Mouse (Mus musculus): Measurements from ENCODE around the gene Snx11. TPM values are rescaled to one million over a fixed set of nuclear protein-coding genes. Genes with fewer than 3 reads are reported as not detected.
A peak's percentile ranks its signal among the peaks of the same experiment; 100 is the strongest.

Snx11 gene
- total and polyA plus RNA-seq, 3 experiments = 33.7 to 43.1 TPM; not detected in 1

DNA sequence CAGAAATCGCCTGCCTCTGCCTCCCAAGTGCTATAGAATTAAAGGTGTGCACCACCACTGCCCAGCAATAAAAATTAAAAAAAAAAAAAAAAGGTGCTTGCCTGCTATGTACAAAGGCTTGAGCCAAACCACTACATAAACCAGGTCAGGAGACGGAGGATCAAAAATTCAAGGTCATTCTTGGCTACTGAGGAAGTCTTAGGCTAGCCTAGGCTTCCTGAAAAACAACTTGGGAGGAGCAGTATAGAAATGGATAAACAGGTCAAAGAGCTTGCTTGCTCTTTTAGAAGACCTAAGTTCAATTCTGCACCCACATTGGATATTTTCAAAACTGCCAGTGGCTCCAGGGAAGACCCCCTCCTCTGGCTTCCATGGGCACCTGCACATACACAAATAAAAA, 37.1 kb upstream of the Snx11 start:
- H3K27ac ChIP-seq (ENCODE audit: control insufficient read depth, low read depth, low read length) = no peak overlapping the region
- TF ChIP-seq ZNF384 (IDR thresholded peaks at IDR 0.05; ENCODE audit: low read depth, low read length) (peak; percentile 52; the same call in 1 of the 2 replicates), ETS1 (IDR thresholded peaks at IDR 0.05; ENCODE audit: low read depth, low read length) (no peak), RAD21 (IDR thresholded peaks at IDR 0.05; ENCODE audit: low read depth, low read length) (no peak), HCFC1 (IDR thresholded peaks at IDR 0.05; ENCODE audit: low read depth, low read length) (no peak)
- no peak for DNase-seq (ENCODE audit: low read depth, low spot score)
- no peaks in the 10 kb centered on the region for H3K9me3 ChIP-seq (replicated peaks; ENCODE audit: insufficient read depth, low read length)
- no peak overlapping the region for H3K4me3 ChIP-seq (ENCODE audit: control insufficient read depth in 1 of 2, insufficient read depth in 1 of 2, low read depth in 2 of 2, low read length in 2 of 2)
- no peaks in the 10 kb centered on the region for H3K4me1 ChIP-seq (ENCODE audit: control insufficient read depth in 1 of 2, insufficient read depth in 2 of 2, low read length in 2 of 2)
- H3K79me2 ChIP-seq (ENCODE audit: control insufficient read depth, insufficient read depth, low read length, poor library complexity) = no peaks in the 10 kb centered on the region
- peaks cover 0 to 25% of the 10 kb centered on the region in 2 experiments; a peak in 2 of 4 replicates for H3K36me3 ChIP-seq (ENCODE audit: control insufficient read depth in 1 of 2, insufficient read depth in 2 of 2, low read length in 2 of 2)
- no peaks in the 10 kb centered on the region for H3K27me3 ChIP-seq (ENCODE audit: control insufficient read depth in 1 of 2, insufficient read depth in 2 of 2, low read length in 2 of 2)
- H3K9ac ChIP-seq (ENCODE audit: control insufficient read depth, low read depth, low read length, poor library complexity, severe bottlenecking) = no peak overlapping the region

GRCm38 (mm10) chr11:96813920-96814319, 36.6 kb upstream of the Snx11 start:
- no peaks in the 10 kb centered on the region for H3K79me2 ChIP-seq (ENCODE audit: control insufficient read depth, insufficient read depth, low read length, poor library complexity)
- H3K27ac ChIP-seq (ENCODE audit: control insufficient read depth, low read depth, low read length) = no peak overlapping the region
- H3K9ac ChIP-seq (ENCODE audit: control insufficient read depth, low read depth, low read length, poor library complexity, severe bottlenecking) = no peak overlapping the region
- H3K4me3 ChIP-seq (ENCODE audit: control insufficient read depth in 1 of 2, insufficient read depth in 1 of 2, low read depth in 2 of 2, low read length in 2 of 2) = no peak overlapping the region
- peaks cover 0 to 24% of the 10 kb centered on the region in 2 experiments; a peak in 2 of 4 replicates for H3K36me3 ChIP-seq (ENCODE audit: control insufficient read depth in 1 of 2, insufficient read depth in 2 of 2, low read length in 2 of 2)
- no peaks in the 10 kb centered on the region for H3K9me3 ChIP-seq (replicated peaks; ENCODE audit: insufficient read depth, low read length)
- no peaks in the 10 kb centered on the region for H3K27me3 ChIP-seq (ENCODE audit: control insufficient read depth in 1 of 2, insufficient read depth in 2 of 2, low read length in 2 of 2)
- no peaks in the 10 kb centered on the region for H3K4me1 ChIP-seq (ENCODE audit: control insufficient read depth in 1 of 2, insufficient read depth in 2 of 2, low read length in 2 of 2)
- DNase-seq (ENCODE audit: low read depth, low spot score) = no peak
- no peak for TF ChIP-seq ZC3H11A (IDR thresholded peaks at IDR 0.05; ENCODE audit: low read depth, low read length)
- no peak for TF ChIP-seq CHD2 (IDR thresholded peaks at IDR 0.05; ENCODE audit: low read length)
- TF ChIP-seq POLR2A (IDR thresholded peaks at IDR 0.05; ENCODE audit: control insufficient read depth in 1 of 2, insufficient read depth in 1 of 2, low read depth in 1 of 2, low read length in 2 of 2, poor library complexity in 1 of 2) = 0 out of 4 replicates have a peak, but pooled peaks of 1 of the 2 experiments have one; percentile 16
- peak; percentile 55; the same call in 1 of the 2 replicates for TF ChIP-seq POLR2AphosphoS2 (IDR thresholded peaks at IDR 0.05; ENCODE audit: low read length)
- TF ChIP-seq MXI1 (IDR thresholded peaks at IDR 0.05; ENCODE audit: low read depth, low read length) = no peak
- TF ChIP-seq USF2 (IDR thresholded peaks at IDR 0.05; ENCODE audit: borderline replicate concordance in 1 of 2, insufficient read depth in 1 of 2, low read depth in 1 of 2, low read length in 2 of 2) = no peak
- TF ChIP-seq MYB (IDR thresholded peaks at IDR 0.05; ENCODE audit: low read depth, low read length) = no peak
- TF ChIP-seq GATA1 (IDR thresholded peaks at IDR 0.05; ENCODE audit: low read depth, low read length) = no peak

- TF ChIP-seq POLR2AphosphoS2 (IDR thresholded peaks at IDR 0.05; ENCODE audit: low read length) (peak; percentile 15; the same call in 1 of the 2 replicates), KAT2A (conservative IDR thresholded peaks at IDR 0.05; ENCODE audit: low read depth, low read length) (no peak)
- Histone ChIP-seq H3K36me3 (ENCODE audit: control insufficient read depth in 1 of 2, insufficient read depth in 2 of 2, low read length in 2 of 2) (peaks cover 0 to 27% of the 10 kb centered on the region in 2 experiments; a peak in 2 of 4 replicates), H3K27ac (ENCODE audit: control insufficient read depth, low read depth, low read length) (no peak overlapping the region), H3K27me3 (ENCODE audit: control insufficient read depth in 1 of 2, insufficient read depth in 2 of 2, low read length in 2 of 2) (no peaks in the 10 kb centered on the region), H3K4me3 (ENCODE audit: control insufficient read depth in 1 of 2, insufficient read depth in 1 of 2, low read depth in 2 of 2, low read length in 2 of 2) (no peak overlapping the region), H3K79me2 (ENCODE audit: control insufficient read depth, insufficient read depth, low read length, poor library complexity) (no peaks in the 10 kb centered on the region), H3K4me1 (ENCODE audit: control insufficient read depth in 1 of 2, insufficient read depth in 2 of 2, low read length in 2 of 2) (no peaks in the 10 kb centered on the region), H3K9ac (ENCODE audit: control insufficient read depth, low read depth, low read length, poor library complexity, severe bottlenecking) (no peak overlapping the region), H3K9me3 (replicated peaks; ENCODE audit: insufficient read depth, low read length) (no peaks in the 10 kb centered on the region)
- DNase-seq (ENCODE audit: low read depth, low spot score) = no peak
Observed at GRCm38 (mm10) chr11:96813455-96813854, 36.1 kb upstream of the Snx11 start.

All from MEL (cell line).